Mouse (Mus musculus) thymus, postnatal 10 days (tissue): ENCODE results near the gene Ppef1.

ENCODE experiments used
- DNase-seq, 2 experiments: peaks; one replicate each; pipeline ENCODE4 v3.0.0; 2021; ENCODE audit warnings: low spot score in 2 of 2

The Ppef1 gene

GRCm38 (mm10) chrX:160598055-160598454 lies 137.5 kb downstream of the Ppef1 start:
- no peak for DNase-seq

- DNase-seq = no peak
Measured at GRCm38 (mm10) chrX:160592933-160593332, 142.6 kb downstream of the Ppef1 start.

- no peak for DNase-seq
Measured at GRCm38 (mm10) chrX:160590147-160590546, 145.4 kb downstream of the Ppef1 start.

- DNase-seq = no peak
Measured at GRCm38 (mm10) chrX:160588523-160588922, 147.0 kb downstream of the Ppef1 start.

GRCm38 (mm10) chrX:160585110-160585509 lies 150.5 kb downstream of the Ppef1 start:
- DNase-seq = no peak

- DNase-seq = no peak
Measured at GRCm38 (mm10) chrX:160584148-160584838, 151.3 kb downstream of the Ppef1 start.

- DNase-seq = no peak
Measured at GRCm38 (mm10) chrX:160583589-160583988, 152.0 kb downstream of the Ppef1 start.
